Mouse (Mus musculus) midbrain, embryonic 11.5 days (tissue): Measurements from ENCODE around the gene Spcs2. TPM values are rescaled to one million over a fixed set of nuclear protein-coding genes. Genes with fewer than 3 reads are reported as not detected.
"Not testable (repeated sequence)": the region's sequence is repeated elsewhere in the genome, so short reads cannot be mapped to it uniquely, and the experiment has no call there.

Source experiments
- ATAC-seq: fragments of 200-750 bp; cut with Nextera tagmentation; 2 replicates; pipeline ENCODE4 v1.8.0; 2017; ENCODE audit warnings: moderate TSS enrichment, moderate library complexity; ENCODE audit not compliant: low FRiP score
- DNase-seq: peaks from one replicate; pipeline ENCODE4 v3.0.0; 2015; ENCODE audit warnings: low spot score; ENCODE audit errors: missing footprints
- H3K27ac ChIP-seq: fragments of 300-500 bp; sonication (generic); 2 replicates; pipeline ENCODE4 v1.5.1; 2014; ENCODE audit warnings: low read depth, low read length
- H3K27me3 ChIP-seq: fragments of 300-500 bp; sonication (generic); 2 replicates; pipeline ENCODE4 v1.6.1; 2014; ENCODE audit warnings: mild to moderate bottlenecking, low read length, moderate library complexity, mixed read lengths; ENCODE audit not compliant: control insufficient read depth, insufficient read depth
- H3K36me3 ChIP-seq: fragments of 300-500 bp; sonication (generic); 2 replicates; pipeline ENCODE4 v1.6.1; 2014; ENCODE audit warnings: mild to moderate bottlenecking, low read length, moderate library complexity, mixed read lengths; ENCODE audit not compliant: control insufficient read depth, insufficient read depth
- H3K4me1 ChIP-seq: fragments of 300-500 bp; sonication (generic); 2 replicates; pipeline ENCODE4 v1.6.1; 2014; ENCODE audit warnings: low read length; ENCODE audit not compliant: control insufficient read depth, insufficient read depth
- H3K4me2 ChIP-seq: fragments of 300-500 bp; sonication (generic); 2 replicates; pipeline ENCODE4 v1.6.1; 2014; ENCODE audit warnings: mild to moderate bottlenecking, moderate library complexity
- H3K4me3 ChIP-seq: fragments of 300-500 bp; sonication (generic); 2 replicates; pipeline ENCODE4 v1.5.1; 2014; ENCODE audit warnings: low read depth, low read length
- H3K9ac ChIP-seq: fragments of 300-500 bp; sonication (generic); 2 replicates; pipeline ENCODE4 v1.6.1; 2014; ENCODE audit warnings: low read length
- H3K9me3 ChIP-seq: fragments of 300-500 bp; sonication (generic); 2 replicates; pipeline ENCODE4 v1.6.1; 2016; ENCODE audit warnings: low read length; ENCODE audit not compliant: control insufficient read depth
- WGBS: fragments of 180-500 bp; shearing (Covaris S2); extraction: QIAGEN DNeasy Blood & Tissue Kit; methylation state at CpG from one replicate; pipeline ENCODE4 v1.1.7; 2014; 5-methylcytosine and 5-hydroxymethylcytosine counted together
- polyA plus RNA-seq: library from polyadenylated mRNA; unstranded; fragments of >200 nt; fragmentation: Nextera tagmentation; extraction: Ambion mirVana; gene quantifications from 2 replicates; pipeline ENCODE4 v1.2.1, GENCODE M21; 2014

Gene Spcs2
- polyA plus RNA-seq, 1 experiment from 2014 or later, result 385 TPM

GRCm38 (mm10) chr7:99822426-99822825, 40.8 kb downstream of the Spcs2 start:
- H3K36me3 ChIP-seq, result no peaks in the 10 kb centered on the region
- no peaks in the 10 kb centered on the region for H3K4me1 ChIP-seq
- no peak overlapping the region for H3K4me3 ChIP-seq
- no peaks in the 10 kb centered on the region for H3K27me3 ChIP-seq
- no peak for DNase-seq
- no peak overlapping the region for H3K27ac ChIP-seq
- ATAC-seq, result no peak
- H3K9me3 ChIP-seq, result no peaks in the 10 kb centered on the region
- H3K4me2 ChIP-seq, result no peak overlapping the region
- H3K9ac ChIP-seq, result no peak overlapping the region
- WGBS, result 91% methylated on average over 5 of the region's 5 CpGs

GRCm38 (mm10) chr7:99821953-99822352, 41.3 kb downstream of the Spcs2 start:
- H3K9ac ChIP-seq, result no peak overlapping the region
- ATAC-seq (no peak), DNase-seq (no peak)
- WGBS, result 86% methylated on average over 2 of the region's 2 CpGs
- no peaks in the 10 kb centered on the region for H3K4me1 ChIP-seq
- no peaks in the 10 kb centered on the region for H3K9me3 ChIP-seq
- H3K4me3 ChIP-seq, result no peak overlapping the region
- H3K4me2 ChIP-seq, result no peak overlapping the region
- H3K27me3 ChIP-seq, result no peaks in the 10 kb centered on the region
- no peaks in the 10 kb centered on the region for H3K36me3 ChIP-seq
- H3K27ac ChIP-seq, result no peak overlapping the region

DNA sequence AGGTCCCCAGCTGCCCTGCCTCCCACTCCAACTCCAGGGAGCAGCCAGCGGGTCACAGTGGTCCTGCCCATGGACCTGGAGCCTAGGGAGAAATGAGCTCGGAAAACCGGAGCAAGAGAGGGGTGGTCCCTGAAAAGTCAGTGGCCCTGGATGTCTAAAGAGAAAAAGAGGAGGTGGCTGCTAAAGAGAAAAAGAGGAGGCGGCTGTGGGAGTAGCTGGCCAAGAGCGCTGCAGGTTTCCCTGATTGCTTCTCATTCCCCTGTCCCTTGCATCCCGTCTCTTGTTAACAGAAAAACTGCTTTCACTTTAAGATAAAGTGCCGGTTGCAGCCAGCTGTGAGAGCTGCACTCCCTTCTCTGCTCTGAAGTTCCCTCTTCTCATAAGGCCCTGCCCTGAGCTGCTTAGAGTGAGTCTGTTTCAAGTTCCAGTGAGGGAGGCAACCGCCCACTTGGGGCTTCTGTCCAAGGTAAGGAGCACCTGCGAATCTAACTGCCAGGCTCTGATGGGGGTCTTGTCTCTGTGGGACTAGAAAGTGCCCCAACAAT, 45.0 kb downstream of the Spcs2 start:
- H3K9me3 ChIP-seq, H3K27me3 ChIP-seq, H3K9ac ChIP-seq, H3K4me2 ChIP-seq, H3K27ac ChIP-seq, H3K36me3 ChIP-seq, DNase-seq, ATAC-seq, H3K4me3 ChIP-seq, H3K4me1 ChIP-seq: not testable (repeated sequence)
- WGBS, result 19% methylated on average over 9 of the region's 9 CpGs

- Histone ChIP-seq H3K36me3 (no peaks in the 10 kb centered on the region), H3K4me3 (no peak overlapping the region), H3K9ac (no peak overlapping the region), H3K4me2 (no peak overlapping the region), H3K9me3 (no peaks in the 10 kb centered on the region), H3K27me3 (no peaks in the 10 kb centered on the region), H3K4me1 (no peaks in the 10 kb centered on the region), H3K27ac (no peak overlapping the region)
- DNase-seq, result no peak
- no peak for ATAC-seq
- WGBS, result 90% methylated on average over 11 of the region's 11 CpGs
These were observed 49.9 kb downstream of the Spcs2 start for GRCm38 (mm10) chr7:99813394-99813793.

DNA sequence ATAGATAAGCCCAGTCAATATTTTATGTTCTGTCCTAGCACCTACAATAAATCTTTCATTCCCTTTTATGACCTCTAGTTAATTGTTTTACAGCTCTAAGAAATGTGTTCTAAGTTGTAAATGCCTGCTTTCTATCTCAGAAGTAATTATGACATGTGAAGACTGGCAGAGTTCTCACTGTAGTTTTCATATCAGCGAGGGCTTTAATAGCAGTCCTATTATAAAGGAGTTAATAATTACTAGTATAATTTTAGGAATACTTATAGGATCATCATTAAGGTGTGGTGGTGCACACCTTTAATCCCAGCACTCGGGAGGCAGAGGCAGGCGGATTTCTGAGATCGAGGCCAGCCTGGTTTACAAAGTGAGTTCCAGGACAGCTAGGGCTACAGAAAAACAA, 51.6 kb downstream of the Spcs2 start:
- DNase-seq (no peak), ATAC-seq (no peak)
- Histone ChIP-seq H3K27me3 (no peaks in the 10 kb centered on the region), H3K9me3 (no peaks in the 10 kb centered on the region), H3K36me3 (no peaks in the 10 kb centered on the region), H3K27ac (no peak overlapping the region), H3K4me2 (no peak overlapping the region), H3K9ac (no peak overlapping the region), H3K4me1 (no peaks in the 10 kb centered on the region), H3K4me3 (no peak overlapping the region)
- 85% methylated on average over 4 of the region's 4 CpGs for WGBS

DNA sequence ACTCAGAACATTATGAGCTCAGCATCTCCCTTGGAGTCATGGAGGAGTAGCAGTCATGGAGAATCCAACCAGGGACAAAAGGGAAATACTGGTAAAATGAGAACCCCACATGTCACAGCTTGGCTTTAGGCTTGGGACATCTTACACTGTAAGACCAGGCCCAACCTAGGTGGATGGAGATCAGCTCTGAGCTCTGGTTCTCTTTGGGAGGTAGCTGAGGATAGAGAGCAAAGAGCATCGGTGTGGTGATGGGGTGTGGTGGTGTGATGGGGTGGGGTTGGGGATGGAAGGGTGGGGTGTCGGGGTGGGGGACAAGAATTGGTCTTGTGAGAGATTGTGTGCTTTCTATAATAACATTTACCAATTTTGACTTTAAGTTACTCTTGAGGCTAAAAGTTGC, 52.4 kb downstream of the Spcs2 start:
- Histone ChIP-seq H3K9ac (no peak overlapping the region), H3K4me1 (no peaks in the 10 kb centered on the region), H3K4me2 (no peak overlapping the region), H3K27me3 (no peaks in the 10 kb centered on the region), H3K36me3 (no peaks in the 10 kb centered on the region), H3K9me3 (no peaks in the 10 kb centered on the region), H3K4me3 (no peak overlapping the region), H3K27ac (no peak overlapping the region)
- DNase-seq (no peak), ATAC-seq (no peak)
- 97% methylated on average over 2 of the region's 2 CpGs for WGBS

- not testable (repeated sequence) for H3K4me2 ChIP-seq, H3K36me3 ChIP-seq, H3K4me1 ChIP-seq, H3K9me3 ChIP-seq, H3K27ac ChIP-seq, DNase-seq, H3K9ac ChIP-seq, H3K27me3 ChIP-seq, ATAC-seq, H3K4me3 ChIP-seq
- WGBS, result 91% methylated on average over 6 of the region's 7 CpGs
These were observed 56.2 kb downstream of the Spcs2 start for GRCm38 (mm10) chr7:99807043-99807442.

GRCm38 (mm10) chr7:99805340-99805739, 57.9 kb downstream of the Spcs2 start:
- ATAC-seq (no peak), DNase-seq (no peak)
- Histone ChIP-seq H3K9me3 (no peaks in the 10 kb centered on the region), H3K9ac (no peak overlapping the region), H3K27me3 (no peaks in the 10 kb centered on the region), H3K4me1 (no peaks in the 10 kb centered on the region), H3K4me3 (no peak overlapping the region), H3K27ac (no peak overlapping the region), H3K4me2 (no peak overlapping the region), H3K36me3 (no peaks in the 10 kb centered on the region)
- 88% methylated on average over 1 of the region's 1 CpGs for WGBS

GRCm38 (mm10) chr7:99804033-99804432, 59.2 kb downstream of the Spcs2 start:
- not testable (repeated sequence) for H3K36me3 ChIP-seq, H3K9ac ChIP-seq, DNase-seq, H3K4me1 ChIP-seq, H3K9me3 ChIP-seq, ATAC-seq, H3K4me3 ChIP-seq, H3K27ac ChIP-seq, H3K27me3 ChIP-seq, H3K4me2 ChIP-seq
- 91% methylated on average over 3 of the region's 3 CpGs for WGBS

GRCm38 (mm10) chr7:99803535-99803934, 59.7 kb downstream of the Spcs2 start:
- ATAC-seq, result no peak
- Histone ChIP-seq H3K27ac (no peak overlapping the region), H3K36me3 (no peaks in the 10 kb centered on the region), H3K9me3 (no peaks in the 10 kb centered on the region), H3K27me3 (no peaks in the 10 kb centered on the region), H3K9ac (no peak overlapping the region), H3K4me3 (no peak overlapping the region), H3K4me1 (no peaks in the 10 kb centered on the region), H3K4me2 (no peak overlapping the region)
- no peak for DNase-seq
- 79% methylated on average over 8 of the region's 8 CpGs for WGBS
